Comparison of ENCODE assay signal across 23 mouse cellular contexts in genomic region chr6:14777920-14778319, GRCm38 (mm10). TPM values are rescaled to one million over a fixed set of nuclear protein-coding genes. Genes with fewer than 3 reads are reported as not detected.
"Had no signal": no experiment of that assay in that cellular context is flagged by ENCODE, and none has a peak within 500 bp of the region (broad histone marks: within the 10 kb centered on the region; RNA-seq: fewer than 3 reads in every experiment).

No protein-coding gene starts in this region.

- H3K9me3 ChIP-seq: limb, embryonic 15.5 days; liver, embryonic 13.5 days; liver, embryonic 15.5 days; lung, embryonic 15.5 days; midbrain, embryonic 10.5 days; midbrain, embryonic 12.5 days; neural tube, embryonic 13.5 days; neural tube, embryonic 15.5 days had no signal

- H3K4me1 ChIP-seq: limb, embryonic 15.5 days; liver, embryonic 13.5 days; liver, embryonic 15.5 days; lung, embryonic 15.5 days; midbrain, embryonic 10.5 days; midbrain, embryonic 12.5 days; neural tube, embryonic 13.5 days; neural tube, embryonic 15.5 days had no signal

- H3K4me3 ChIP-seq: limb, embryonic 15.5 days; liver, embryonic 13.5 days; liver, embryonic 15.5 days; lung, embryonic 15.5 days; midbrain, embryonic 10.5 days; midbrain, embryonic 12.5 days; myocyte; neural tube, embryonic 13.5 days; neural tube, embryonic 15.5 days had no signal

- H3K27ac ChIP-seq: limb, embryonic 15.5 days; liver, embryonic 13.5 days; liver, embryonic 15.5 days; lung, embryonic 15.5 days; midbrain, embryonic 10.5 days; midbrain, embryonic 12.5 days; neural tube, embryonic 13.5 days; neural tube, embryonic 15.5 days had no signal

- H3K27me3 ChIP-seq: limb, embryonic 15.5 days; liver, embryonic 13.5 days; liver, embryonic 15.5 days; lung, embryonic 15.5 days; midbrain, embryonic 12.5 days; neural tube, embryonic 13.5 days; neural tube, embryonic 15.5 days had no signal

- H3K36me3 ChIP-seq: limb, embryonic 15.5 days; liver, embryonic 13.5 days; liver, embryonic 15.5 days; lung, embryonic 15.5 days; midbrain, embryonic 10.5 days; midbrain, embryonic 12.5 days; neural tube, embryonic 13.5 days; neural tube, embryonic 15.5 days had no signal

- H3K9ac ChIP-seq: limb, embryonic 15.5 days; liver, embryonic 13.5 days; liver, embryonic 15.5 days; lung, embryonic 15.5 days; midbrain, embryonic 12.5 days; neural tube, embryonic 13.5 days; neural tube, embryonic 15.5 days had no signal

- ATAC-seq: midbrain, embryonic 16.5 days had no signal

- H3K4me2 ChIP-seq: limb, embryonic 15.5 days; liver, embryonic 11.5 days; liver, embryonic 13.5 days; liver, embryonic 15.5 days; lung, embryonic 15.5 days; midbrain, embryonic 12.5 days; neural tube, embryonic 13.5 days; neural tube, embryonic 15.5 days had no signal

- DNase-seq: liver, embryonic 13.5 days; midbrain, embryonic 14.5 days; retina, postnatal 1 day; right cerebral cortex, adult 18-20 months; right cerebral cortex, postnatal 25 days; right cerebral cortex, postnatal 4 days; spleen, adult 18-20 months; thymus, adult 18-20 months; thymus, postnatal 14 days; thymus, postnatal 36 days had no signal

RNA-seq across cellular contexts. Expression of gene Ppp1r3a, which starts 22.8 kb away (rescaled TPM):
- total RNA-seq: megakaryocyte, adult 5-6 weeks; megakaryocyte-erythroid progenitor cell, adult 5-6 weeks had no signal
- polyA plus RNA-seq: liver, embryonic 13.5 days; midbrain, embryonic 12.5 days; midbrain, embryonic 14.5 days; neural tube, embryonic 13.5 days; small intestine, adult 2 months had no signal
